21 mouse cellular contexts compared by ENCODE assay signal in the genomic region with DNA sequence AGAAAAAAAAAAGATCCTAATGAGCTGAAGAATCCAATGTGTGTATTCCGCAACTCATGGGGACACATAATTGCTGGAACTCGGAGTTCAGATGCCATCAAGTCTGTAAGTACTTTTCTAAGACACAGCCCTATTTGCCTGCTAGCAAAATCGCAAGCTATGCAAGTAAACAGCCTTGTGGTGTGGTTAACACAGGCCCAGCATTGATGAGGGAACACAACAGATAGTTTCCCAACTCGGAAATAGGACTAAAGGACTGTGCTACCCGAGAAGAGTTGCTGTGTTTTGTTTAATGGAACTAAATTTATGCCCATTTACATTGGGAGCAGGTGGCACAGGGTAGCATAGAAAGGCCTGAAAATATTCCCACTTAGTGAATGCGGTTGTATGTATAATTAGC.
DNase-seq lines count a peak whose midpoint lies in the region; ATAC-seq and TF ChIP-seq lines count a peak whose summit lies in the region.
"Had no signal": no experiment of that assay in that cellular context is flagged by ENCODE, and none has a peak within 500 bp of the region (broad histone marks: within the 10 kb centered on the region; RNA-seq: fewer than 3 reads in every experiment).

No protein-coding gene starts in this region.

- no peak overlapping the region for H3K4me3 ChIP-seq in heart, embryonic 13.5 days
- H3K4me3 ChIP-seq in midbrain, embryonic 13.5 days (replicated peaks): no peak overlapping the region
- H3K4me3 ChIP-seq in midbrain, embryonic 10.5 days: no peak overlapping the region
- H3K4me3 ChIP-seq in forebrain, embryonic 14.5 days (ENCODE audit: low read depth, low read length): no peak overlapping the region
- H3K4me3 ChIP-seq in olfactory bulb, adult 2 months (ENCODE audit: insufficient read depth, low read depth, low read length): no peak overlapping the region
- H3K4me3 ChIP-seq: embryonic facial prominence, embryonic 12.5 days; erythroblast, embryonic 14.5 days; heart, embryonic 15.5 days; kidney, embryonic 15.5 days; limb, embryonic 10.5 days had no signal

- TF ChIP-seq POLR2A in olfactory bulb, adult 2 months (IDR thresholded peaks at IDR 0.05; ENCODE audit: insufficient read depth, low read depth, low read length): no peak

- H3K4me2 ChIP-seq in heart, embryonic 13.5 days: no peak overlapping the region
- H3K4me2 ChIP-seq in midbrain, embryonic 13.5 days (replicated peaks): no peak overlapping the region
- no peak overlapping the region for H3K4me2 ChIP-seq in forebrain, embryonic 14.5 days (ENCODE audit: low read length)
- H3K4me2 ChIP-seq: embryonic facial prominence, embryonic 12.5 days; heart, embryonic 15.5 days; kidney, embryonic 15.5 days had no signal

- H3K9ac ChIP-seq in heart, embryonic 13.5 days: no peak overlapping the region
- H3K9ac ChIP-seq in midbrain, embryonic 13.5 days (replicated peaks): no peak overlapping the region
- H3K9ac ChIP-seq in forebrain, embryonic 14.5 days (ENCODE audit: low read length): no peak overlapping the region
- H3K9ac ChIP-seq: embryonic facial prominence, embryonic 12.5 days; heart, embryonic 15.5 days; kidney, embryonic 15.5 days had no signal

- peaks cover 36% of the 10 kb centered on the region for H3K4me1 ChIP-seq in heart, embryonic 13.5 days
- H3K4me1 ChIP-seq in midbrain, embryonic 13.5 days (replicated peaks): peaks cover 27% of the 10 kb centered on the region
- H3K4me1 ChIP-seq in midbrain, embryonic 10.5 days: peaks cover 15% of the 10 kb centered on the region
- 0 out of 2 replicates have a peak, but pooled peaks cover 4% of the 10 kb centered on the region for H3K4me1 ChIP-seq in forebrain, embryonic 14.5 days (ENCODE audit: control insufficient read depth, insufficient read depth, low read length)
- peaks cover 13% of the 10 kb centered on the region for H3K4me1 ChIP-seq in olfactory bulb, adult 2 months (ENCODE audit: control insufficient read depth, insufficient read depth, low read length)

- 79% methylated on average over 6 of the region's 6 CpGs for WGBS in heart, embryonic 13.5 days
- WGBS in midbrain, embryonic 13.5 days: 73% methylated on average over 6 of the region's 6 CpGs
- WGBS in midbrain, embryonic 10.5 days: 86% methylated on average over 6 of the region's 6 CpGs
- WGBS in forebrain, embryonic 14.5 days: 51% methylated on average over 6 of the region's 6 CpGs
- 44% methylated on average over 6 of the region's 6 CpGs for WGBS in olfactory bulb, adult 2 months

- H3K27me3 ChIP-seq in heart, embryonic 13.5 days (replicated peaks): no peaks in the 10 kb centered on the region
- H3K27me3 ChIP-seq in midbrain, embryonic 13.5 days: no peaks in the 10 kb centered on the region
- no peaks in the 10 kb centered on the region for H3K27me3 ChIP-seq in midbrain, embryonic 10.5 days (ENCODE audit: low read depth, poor library complexity, severe bottlenecking)
- no peaks in the 10 kb centered on the region for H3K27me3 ChIP-seq in forebrain, embryonic 14.5 days (replicated peaks; ENCODE audit: control insufficient read depth, insufficient read depth, low read length)
- H3K27me3 ChIP-seq: embryonic facial prominence, embryonic 12.5 days; heart, embryonic 15.5 days; kidney, embryonic 15.5 days had no signal

- no peaks in the 10 kb centered on the region for H3K36me3 ChIP-seq in heart, embryonic 13.5 days
- H3K36me3 ChIP-seq in midbrain, embryonic 13.5 days: no peaks in the 10 kb centered on the region
- no peaks in the 10 kb centered on the region for H3K36me3 ChIP-seq in midbrain, embryonic 10.5 days
- no peaks in the 10 kb centered on the region for H3K36me3 ChIP-seq in forebrain, embryonic 14.5 days (ENCODE audit: control insufficient read depth, insufficient read depth, low read length)
- H3K36me3 ChIP-seq: embryonic facial prominence, embryonic 12.5 days; heart, embryonic 15.5 days; kidney, embryonic 15.5 days; limb, embryonic 10.5 days had no signal

- 0 out of 2 replicates have a peak overlapping the region, but pooled peaks have one; percentile 17 for H3K27ac ChIP-seq in heart, embryonic 13.5 days (replicated peaks)
- 0 out of 2 replicates have a peak overlapping the region, but pooled peaks have one; percentile 11 for H3K27ac ChIP-seq in midbrain, embryonic 13.5 days
- H3K27ac ChIP-seq in midbrain, embryonic 10.5 days (replicated peaks): no peak overlapping the region
- H3K27ac ChIP-seq in forebrain, embryonic 14.5 days (ENCODE audit: low read depth, low read length): no peak overlapping the region
- H3K27ac ChIP-seq in olfactory bulb, adult 2 months (ENCODE audit: insufficient read depth, low read depth, low read length): 0 out of 2 replicates have a peak overlapping the region, but pooled peaks have one; percentile 40
- H3K27ac ChIP-seq: embryonic facial prominence, embryonic 12.5 days; limb, embryonic 10.5 days; macrophage had no signal

- no peak for DNase-seq in heart, adult 18-20 months
- DNase-seq in midbrain, embryonic 10.5 days (ENCODE audit: low spot score): no peak
- peak; percentile 35 for DNase-seq in forebrain, embryonic 14.5 days (ENCODE audit: low spot score)
- DNase-seq in liver: no peak
- DNase-seq: adrenal gland, adult 8-10 months; B cell, adult 2 months; cerebellum, adult 2 months; cerebellum, postnatal 25 days; gastrocnemius, postnatal 10 days; right cerebral cortex, postnatal 25 days; thymus, postnatal 25 days had no signal

- no peak for ATAC-seq in heart, embryonic 13.5 days (ENCODE audit: extremely low read depth, insufficient number of reproducible peaks, low FRiP score, low TSS enrichment)
- ATAC-seq in midbrain, embryonic 13.5 days: no peak
- peak; percentile 69; the same call in 1 of the 2 replicates for ATAC-seq in forebrain, embryonic 14.5 days
- ATAC-seq: intestine, postnatal 0 days had no signal

- TF ChIP-seq CTCF in olfactory bulb, adult 2 months (IDR thresholded peaks at IDR 0.05; ENCODE audit: insufficient read depth, low read depth, low read length): no peak

- H3K9me3 ChIP-seq in heart, embryonic 13.5 days: no peaks in the 10 kb centered on the region
- no peaks in the 10 kb centered on the region for H3K9me3 ChIP-seq in midbrain, embryonic 13.5 days
- no peaks in the 10 kb centered on the region for H3K9me3 ChIP-seq in midbrain, embryonic 10.5 days (replicated peaks)
- no peaks in the 10 kb centered on the region for H3K9me3 ChIP-seq in forebrain, embryonic 14.5 days (replicated peaks; ENCODE audit: control insufficient read depth, low read length)
- H3K9me3 ChIP-seq: embryonic facial prominence, embryonic 12.5 days; heart, embryonic 15.5 days; kidney, embryonic 15.5 days; limb, embryonic 10.5 days had no signal

Comparison
In these comparisons a context has a peak if more than half of its experiments do, and no peak if none do; other contexts are left out.
1. H3K27ac ChIP-seq: peak in heart, embryonic 13.5 days (single experiment), midbrain, embryonic 13.5 days (single experiment) and olfactory bulb, adult 2 months (single experiment); none in midbrain, embryonic 10.5 days (single experiment) and forebrain, embryonic 14.5 days (single experiment).